Mouse (Mus musculus) embryonic fibroblast, embryonic 13.5 days (primary cell): ENCODE results near the gene Lrat. TPM values are rescaled to one million over a fixed set of nuclear protein-coding genes. Genes with fewer than 3 reads are reported as not detected.

Experiments used
- H3K27ac ChIP-seq: 2 replicates; pipeline ENCODE4 v1.5.1; 2012; ENCODE audit warnings: low read length, control low read depth, inconsistent platforms; ENCODE audit not compliant: insufficient read depth
- H3K4me1 ChIP-seq: 2 replicates; pipeline ENCODE4 v1.6.1; 2011; ENCODE audit warnings: low read length; ENCODE audit not compliant: control insufficient read depth, insufficient read depth
- H3K4me3 ChIP-seq: 2 replicates; pipeline ENCODE4 v1.5.1; 2011; ENCODE audit warnings: mild to moderate bottlenecking, control low read depth, low read length; ENCODE audit not compliant: insufficient read depth
- CTCF ChIP-seq: IDR thresholded peaks from 2 replicates; pipeline ENCODE4 v1.5.1; 2011; ENCODE audit warnings: mild to moderate bottlenecking, control low read depth, low read length, moderate library complexity, borderline replicate concordance; ENCODE audit not compliant: insufficient read depth
- POLR2A ChIP-seq: IDR thresholded peaks from 2 replicates; pipeline ENCODE4 v1.6.1; 2011; ENCODE audit warnings: low read depth, mild to moderate bottlenecking, control low read depth, low read length, moderate library complexity
- polyA plus RNA-seq: library from polyadenylated mRNA; stranded (reverse); fragments of >200 nt; gene quantifications from 2 replicates; pipeline ENCODE4 v1.2.4, GENCODE M21; 2011; ENCODE audit warnings: low read depth; ENCODE audit not compliant: missing spikeins, insufficient read length

Lrat gene
- not detected in 2 replicates for polyA plus RNA-seq

DNA sequence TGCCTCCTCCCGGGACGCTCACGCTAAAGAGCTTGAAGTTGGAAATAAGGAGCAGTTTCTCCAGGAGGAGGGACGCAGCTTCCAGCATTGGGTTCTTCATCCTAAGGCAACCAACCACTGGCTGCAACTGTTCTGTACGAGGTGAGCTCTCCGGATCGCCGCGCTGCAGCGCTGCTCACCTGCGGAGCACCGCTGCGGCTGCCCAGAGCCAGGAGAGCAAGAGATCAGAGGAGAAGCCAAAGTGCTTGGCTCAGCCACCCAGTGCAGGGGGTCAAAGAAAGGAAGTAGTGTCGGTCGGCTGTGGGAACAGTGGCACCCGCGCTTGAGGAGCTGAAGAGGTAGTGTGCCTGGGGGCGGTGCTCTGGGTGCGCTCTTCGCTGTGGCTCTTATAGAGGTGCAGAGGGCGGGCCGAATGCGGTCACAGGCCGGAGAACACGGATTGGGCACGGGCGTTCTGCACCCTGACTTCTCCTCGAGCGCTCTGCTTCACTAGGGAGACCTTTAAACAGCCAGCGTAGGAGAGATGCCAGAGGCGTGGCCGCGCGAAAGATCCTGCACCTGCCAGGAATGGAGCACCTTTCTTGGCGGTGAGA is at the start of gene Lrat:
Gene Lrat, minus strand, starts transcription at position 361 of the 593 bp plus-strand sequence.
- no peak within 1 kb of the TSS for H3K27ac ChIP-seq
- no peaks in the 10 kb centered on the region for H3K4me1 ChIP-seq
- H3K4me3 ChIP-seq, result peak within 1 kb of the TSS; percentile 16
- TF ChIP-seq POLR2A, result no peak
- no peak for TF ChIP-seq CTCF

DNA sequence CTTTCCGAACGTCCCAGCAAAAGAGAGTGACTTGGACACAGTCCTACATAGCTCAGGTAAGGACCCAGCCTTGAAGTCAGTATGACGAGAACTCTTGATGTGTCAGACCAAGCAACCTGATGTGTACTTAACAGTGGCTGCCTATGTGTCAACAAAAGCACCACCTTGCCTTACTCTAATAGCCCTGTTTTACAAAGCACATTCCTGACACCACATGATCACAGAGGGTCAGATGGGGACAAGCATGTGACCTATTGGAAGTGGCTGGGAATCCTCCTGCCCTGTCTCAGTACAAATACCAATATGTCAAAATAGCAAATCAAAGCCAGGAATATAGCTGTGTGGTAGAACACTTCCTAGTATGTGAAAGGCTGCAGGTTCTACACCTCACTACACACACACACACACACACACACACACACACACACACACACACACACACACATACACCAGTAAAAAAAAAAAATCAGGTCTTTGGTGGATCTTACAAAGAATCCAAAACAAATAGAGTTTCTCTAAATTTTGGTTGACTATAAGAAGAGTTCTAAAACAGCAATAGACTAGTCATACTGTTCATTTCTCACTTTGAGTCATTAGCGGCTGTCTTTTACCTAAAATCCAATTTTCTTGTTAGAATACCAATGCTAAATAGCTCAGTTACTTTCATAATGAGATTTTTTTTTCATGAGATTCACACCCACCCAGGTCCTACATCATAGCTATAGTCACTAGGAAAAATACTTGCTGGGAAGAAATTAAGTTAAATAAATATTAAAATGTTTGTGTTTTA is 48.6 kb upstream of the Lrat start:
- H3K4me3 ChIP-seq, result no peak overlapping the region

DNA sequence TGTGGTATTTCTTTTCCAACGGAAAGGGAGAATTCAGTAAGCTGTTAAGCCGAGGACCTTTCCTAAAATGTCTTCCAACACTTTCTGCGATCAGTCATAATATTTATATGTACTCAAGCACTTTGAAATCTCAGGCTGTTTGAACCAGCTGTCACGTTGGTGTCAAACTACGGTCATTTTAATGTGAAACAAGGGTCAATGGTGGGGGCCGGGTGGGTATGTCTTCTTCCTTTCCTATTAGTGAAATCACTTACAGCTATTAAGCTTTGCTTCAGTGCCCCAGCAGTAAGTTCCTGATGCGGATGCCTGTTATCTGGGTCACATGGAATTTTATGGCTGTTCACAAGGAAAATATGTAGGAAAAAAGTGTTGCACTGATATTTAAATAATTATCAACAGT is 46.9 kb upstream of the Lrat start:
- TF ChIP-seq CTCF, result no peak
- TF ChIP-seq POLR2A, result no peak
- H3K4me1 ChIP-seq, result no peaks in the 10 kb centered on the region
- H3K27ac ChIP-seq, result no peak overlapping the region
- no peak overlapping the region for H3K4me3 ChIP-seq

More for the DNA sequence above, 48.6 kb upstream of the Lrat start:
- no peaks in the 10 kb centered on the region for H3K4me1 ChIP-seq
- H3K27ac ChIP-seq, result no peak overlapping the region
- TF ChIP-seq POLR2A (no peak), CTCF (no peak)

GRCm38 (mm10) chr3:82950208-82950607 is 46.4 kb upstream of the Lrat start:
- H3K4me3 ChIP-seq, result no peak overlapping the region
- no peaks in the 10 kb centered on the region for H3K4me1 ChIP-seq
- TF ChIP-seq CTCF, result no peak
- TF ChIP-seq POLR2A, result no peak
- no peak overlapping the region for H3K27ac ChIP-seq

- H3K4me1 ChIP-seq, result no peaks in the 10 kb centered on the region
- H3K27ac ChIP-seq, result no peak overlapping the region
- H3K4me3 ChIP-seq, result no peak overlapping the region
- TF ChIP-seq CTCF (no peak), POLR2A (no peak)
Observed at GRCm38 (mm10) chr3:82946375-82947107, 42.8 kb upstream of the Lrat start.

DNA sequence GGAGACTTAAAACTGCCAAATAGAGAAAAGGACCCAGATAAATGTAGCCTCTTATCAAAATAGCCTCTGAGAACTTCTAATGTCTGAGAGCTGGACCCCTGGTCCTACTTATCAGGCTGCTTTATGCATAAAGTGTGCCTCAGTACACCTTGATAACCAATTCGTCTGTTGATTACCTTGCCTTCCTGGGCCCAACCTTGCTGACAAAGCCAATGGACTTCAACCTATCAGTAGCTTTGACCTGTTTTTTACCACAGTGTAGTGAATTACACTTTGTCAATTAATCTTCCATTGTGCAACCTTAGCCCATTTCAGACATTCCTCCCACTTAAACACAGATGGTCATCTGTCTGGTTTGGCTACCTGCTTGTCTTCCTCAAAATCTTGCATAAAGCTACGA is 24.1 kb upstream of the Lrat start:
- TF ChIP-seq POLR2A, result no peak
- TF ChIP-seq CTCF, result no peak
- no peak overlapping the region for H3K27ac ChIP-seq
- no peak overlapping the region for H3K4me3 ChIP-seq
- no peaks in the 10 kb centered on the region for H3K4me1 ChIP-seq

- Histone ChIP-seq H3K4me3 (no peak overlapping the region), H3K27ac (no peak overlapping the region), H3K4me1 (no peaks in the 10 kb centered on the region)
- no peak for TF ChIP-seq CTCF
- no peak for TF ChIP-seq POLR2A
Observed at GRCm38 (mm10) chr3:82915632-82916031, 11.9 kb upstream of the Lrat start.

DNA sequence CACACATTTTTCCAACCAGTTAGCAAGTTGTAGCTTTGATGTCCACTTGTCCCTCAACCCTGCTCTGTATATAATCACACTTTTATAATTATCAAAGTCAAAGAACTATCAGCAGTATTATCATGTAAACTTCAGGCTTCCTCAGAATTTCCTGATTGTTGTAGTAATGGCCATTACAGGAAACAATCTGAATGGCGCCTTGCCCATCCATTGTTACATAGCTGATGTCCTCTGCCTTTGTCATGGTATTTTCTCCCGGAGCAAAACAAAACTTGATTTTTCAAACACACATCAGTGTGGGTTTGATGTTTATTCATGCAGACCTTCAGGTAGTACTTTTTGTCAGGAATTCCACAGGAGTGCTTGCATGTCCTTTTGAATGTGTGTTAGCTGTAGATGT is 4.9 kb upstream of the Lrat start:
- Histone ChIP-seq H3K4me3 (no peak overlapping the region), H3K4me1 (no peaks in the 10 kb centered on the region), H3K27ac (no peak overlapping the region)
- no peak for TF ChIP-seq CTCF
- no peak for TF ChIP-seq POLR2A

DNA sequence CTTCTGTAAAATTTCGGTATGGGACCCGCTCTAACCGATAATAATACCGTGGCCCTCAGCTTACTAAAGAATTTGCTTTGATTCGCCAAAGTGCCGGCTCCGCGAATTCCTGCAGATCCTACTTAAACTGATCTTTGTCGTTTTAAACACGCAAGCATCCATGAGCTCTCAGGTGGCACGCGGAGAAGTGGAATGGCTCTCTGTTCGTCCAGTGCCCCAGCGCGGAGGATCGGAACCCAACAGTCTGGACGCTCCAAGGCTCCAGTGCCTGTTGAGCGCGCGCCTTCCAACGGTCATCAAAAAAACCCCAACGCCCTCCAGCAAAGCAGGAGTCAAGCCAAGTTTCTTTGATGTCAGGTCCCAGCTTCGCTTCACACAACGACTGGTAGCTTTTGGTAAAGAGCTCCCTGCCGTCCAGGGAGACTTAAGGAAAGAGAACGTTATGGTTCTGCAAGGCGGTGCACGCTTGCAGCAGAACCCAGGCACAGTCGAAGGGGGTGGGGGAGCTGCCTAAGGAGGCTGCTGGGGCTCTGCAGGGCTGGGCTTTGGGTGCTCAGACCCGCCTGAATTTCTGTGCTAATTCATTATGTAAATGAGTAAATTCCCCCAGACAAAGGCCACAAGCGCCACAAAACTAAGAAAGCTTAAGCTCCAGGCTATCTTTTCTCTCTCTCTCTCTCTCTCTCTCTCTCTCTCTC is 587 bp upstream of the Lrat start:
- no peak for TF ChIP-seq CTCF
- TF ChIP-seq POLR2A, result no peak
- H3K4me1 ChIP-seq, result no peaks in the 10 kb centered on the region
- peak overlapping the region; percentile 16; the same call in 1 of the 2 replicates for H3K4me3 ChIP-seq
- no peak overlapping the region for H3K27ac ChIP-seq
